Mouse (Mus musculus) liver, embryonic 12.5 days (tissue): ENCODE data around the gene Kmt2c. TPM values are rescaled to one million over a fixed set of nuclear protein-coding genes. Genes with fewer than 3 reads are reported as not detected.
"Not testable (repeated sequence)": the region's sequence is repeated elsewhere in the genome, so short reads cannot be mapped to it uniquely, and the experiment has no call there.

Source experiments
- ATAC-seq: fragments of 200-750 bp; cut with Nextera tagmentation; 2 replicates; pipeline ENCODE4 v1.8.0; 2017; ENCODE audit warnings: moderate number of reproducible peaks, mild to moderate bottlenecking, moderate library complexity
- H3K27ac ChIP-seq: fragments of 300-500 bp; sonication (generic); 2 replicates; pipeline ENCODE4 v1.5.1; 2016; ENCODE audit warnings: mild to moderate bottlenecking
- H3K27me3 ChIP-seq: fragments of 300-500 bp; sonication (generic); replicated peaks from 2 replicates; pipeline ENCODE4 v1.6.1; 2016; ENCODE audit warnings: mild to moderate bottlenecking, moderate library complexity
- H3K36me3 ChIP-seq: fragments of 300-500 bp; sonication (generic); 2 replicates; pipeline ENCODE4 v1.6.1; 2016; ENCODE audit warnings: mild to moderate bottlenecking, moderate library complexity
- H3K4me1 ChIP-seq: fragments of 300-500 bp; sonication (generic); 2 replicates; pipeline ENCODE4 v1.6.1; 2016
- H3K4me2 ChIP-seq: fragments of 300-500 bp; sonication (generic); 2 replicates; pipeline ENCODE4 v1.6.1; 2016; ENCODE audit warnings: mild to moderate bottlenecking, moderate library complexity
- H3K4me3 ChIP-seq: fragments of 300-500 bp; sonication (generic); 2 replicates; pipeline ENCODE4 v1.5.1; 2016; ENCODE audit warnings: mild to moderate bottlenecking, moderate library complexity
- H3K9ac ChIP-seq: fragments of 300-500 bp; sonication (generic); 2 replicates; pipeline ENCODE4 v1.6.1; 2016; ENCODE audit warnings: mild to moderate bottlenecking, moderate library complexity
- H3K9me3 ChIP-seq: fragments of 300-500 bp; sonication (generic); replicated peaks from 2 replicates; pipeline ENCODE4 v1.6.1; 2016; ENCODE audit warnings: mild to moderate bottlenecking, moderate library complexity
- WGBS: fragments of 180-500 bp; shearing (Covaris S2); methylation state at CpG from one replicate; pipeline ENCODE4 v1.1.7; 2016; ENCODE audit not compliant: insufficient replicate concordance; 5-methylcytosine and 5-hydroxymethylcytosine counted together
- polyA plus RNA-seq: library from polyadenylated mRNA; unstranded; fragments of >200 nt; fragmentation: Nextera tagmentation; extraction: Ambion mirVana; gene quantifications from 2 replicates; pipeline ENCODE4 v1.2.1, GENCODE M21; 2016

Gene Kmt2c
- polyA plus RNA-seq, 1 experiment from 2014 or later, result 11.6 TPM

- peak overlapping the region; percentile 97 for H3K4me3 ChIP-seq
- ATAC-seq, result no peak
- H3K27ac ChIP-seq, result peak overlapping the region; percentile 100; the same call in 1 of the 2 replicates
Measured at GRCm38 (mm10) chr5:25500686-25501085, 2.1 kb upstream of the Kmt2c start.

DNA sequence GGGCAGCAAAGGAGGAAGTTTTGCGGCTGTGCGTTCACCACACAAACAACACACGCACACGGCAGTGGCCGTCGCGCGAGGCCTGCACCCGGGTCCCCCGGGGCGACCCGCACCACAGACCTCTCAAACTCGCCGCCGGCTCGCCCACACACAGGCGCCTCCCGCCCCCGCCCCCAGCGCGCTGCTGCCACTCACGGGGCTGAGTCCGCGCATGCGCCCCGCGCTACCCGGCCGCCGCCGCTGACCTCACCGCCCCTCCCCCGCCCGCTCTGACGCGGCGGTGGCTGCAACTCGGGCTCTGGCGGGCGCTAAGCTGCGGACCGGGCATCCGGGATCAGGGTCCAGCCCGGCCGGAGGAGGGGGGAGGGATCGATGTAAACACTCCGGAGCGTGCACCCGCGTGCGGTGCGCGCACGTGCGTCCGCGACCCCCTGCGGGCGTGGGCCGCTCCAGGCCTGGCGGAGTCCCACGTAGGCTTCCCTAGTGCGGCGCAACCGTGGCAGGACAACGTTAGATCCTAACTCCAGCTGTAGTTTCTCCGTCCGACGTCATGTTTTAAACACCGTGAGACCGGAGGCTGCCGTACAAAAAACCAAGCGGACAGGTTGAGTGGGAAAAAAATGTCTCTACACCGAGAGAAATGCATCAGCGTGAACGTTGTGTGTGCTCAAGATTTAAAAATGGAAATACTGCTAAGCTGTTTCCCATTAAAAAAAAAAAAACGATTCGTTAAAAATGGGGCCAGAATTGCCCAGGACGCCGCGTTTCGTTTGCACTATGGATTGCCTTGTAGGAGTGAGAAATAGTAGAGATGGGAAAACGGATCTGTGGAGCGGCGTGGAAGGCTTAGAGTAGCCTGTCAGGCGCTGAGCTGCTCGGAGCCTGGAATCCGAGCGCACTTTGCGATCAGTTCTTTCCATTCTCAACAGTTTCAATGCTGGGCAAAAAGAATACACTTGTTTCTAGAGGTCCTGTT lies 1.1 kb upstream of the Kmt2c start:
- peak overlapping the region; percentile 93 for H3K9ac ChIP-seq
- H3K27ac ChIP-seq, result peak overlapping the region; percentile 100
- ATAC-seq, result peak; percentile 78
- H3K27me3 ChIP-seq, result no peaks in the 10 kb centered on the region
- H3K36me3 ChIP-seq, result no peaks in the 10 kb centered on the region
- WGBS, result under 1% methylated on average over 81 of the region's 90 CpGs
- H3K4me3 ChIP-seq, result peak overlapping the region; percentile 97
- no peaks in the 10 kb centered on the region for H3K9me3 ChIP-seq
- H3K4me1 ChIP-seq, result peaks cover 29% of the 10 kb centered on the region
- peak overlapping the region; percentile 96 for H3K4me2 ChIP-seq

More at GRCm38 (mm10) chr5:25500686-25501085, 2.1 kb upstream of the Kmt2c start:
- peaks cover 26% of the 10 kb centered on the region for H3K4me1 ChIP-seq
- H3K27me3 ChIP-seq, result no peaks in the 10 kb centered on the region
- 70% methylated on average over 7 of the region's 7 CpGs for WGBS
- H3K9me3 ChIP-seq, result no peaks in the 10 kb centered on the region
- peak overlapping the region; percentile 93; the same call in 1 of the 2 replicates for H3K9ac ChIP-seq
- peak overlapping the region; percentile 96 for H3K4me2 ChIP-seq
- no peaks in the 10 kb centered on the region for H3K36me3 ChIP-seq

DNA sequence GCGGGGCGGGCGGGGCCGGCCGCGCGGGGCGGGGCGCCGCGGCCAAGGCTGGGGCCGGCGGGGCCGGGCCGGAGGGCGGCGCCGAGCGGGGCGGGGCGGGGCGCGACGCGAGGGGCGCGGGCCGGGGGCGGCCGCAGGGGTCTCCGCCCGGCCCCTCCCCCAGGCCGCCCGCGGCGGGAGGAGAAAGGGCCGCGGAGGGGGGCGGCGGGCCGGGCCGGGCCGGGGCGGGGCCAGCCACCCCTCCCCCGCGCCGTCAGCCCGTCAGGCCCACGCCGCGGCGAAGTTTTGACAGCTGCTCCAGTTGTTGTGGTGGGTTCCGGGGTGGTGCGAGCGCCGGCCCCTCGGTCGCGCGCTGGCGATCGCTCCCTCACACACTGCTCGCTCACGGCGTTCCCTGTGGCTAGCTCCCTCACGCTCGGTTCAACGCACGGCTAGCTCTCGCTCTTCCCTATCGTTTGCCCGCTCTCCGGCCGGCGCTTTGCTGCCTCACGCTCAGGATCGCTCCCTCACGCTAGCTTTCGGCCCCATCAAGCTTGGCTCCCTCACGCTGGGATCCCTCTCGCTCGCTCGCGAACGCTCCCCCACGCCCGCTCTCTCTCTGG lies 339 bp upstream of the Kmt2c start:
- H3K27me3 ChIP-seq, result no peaks in the 10 kb centered on the region
- H3K27ac ChIP-seq, result peak overlapping the region; percentile 100
- H3K4me1 ChIP-seq, result peaks cover 35% of the 10 kb centered on the region
- H3K36me3 ChIP-seq, result no peaks in the 10 kb centered on the region
- WGBS, result under 1% methylated on average over 42 of the region's 87 CpGs
- H3K9me3 ChIP-seq, result no peaks in the 10 kb centered on the region
- H3K9ac ChIP-seq, result peak overlapping the region; percentile 93
- H3K4me2 ChIP-seq, result peak overlapping the region; percentile 96
- ATAC-seq, result peak; percentile 73
- H3K4me3 ChIP-seq, result peak overlapping the region; percentile 97

DNA sequence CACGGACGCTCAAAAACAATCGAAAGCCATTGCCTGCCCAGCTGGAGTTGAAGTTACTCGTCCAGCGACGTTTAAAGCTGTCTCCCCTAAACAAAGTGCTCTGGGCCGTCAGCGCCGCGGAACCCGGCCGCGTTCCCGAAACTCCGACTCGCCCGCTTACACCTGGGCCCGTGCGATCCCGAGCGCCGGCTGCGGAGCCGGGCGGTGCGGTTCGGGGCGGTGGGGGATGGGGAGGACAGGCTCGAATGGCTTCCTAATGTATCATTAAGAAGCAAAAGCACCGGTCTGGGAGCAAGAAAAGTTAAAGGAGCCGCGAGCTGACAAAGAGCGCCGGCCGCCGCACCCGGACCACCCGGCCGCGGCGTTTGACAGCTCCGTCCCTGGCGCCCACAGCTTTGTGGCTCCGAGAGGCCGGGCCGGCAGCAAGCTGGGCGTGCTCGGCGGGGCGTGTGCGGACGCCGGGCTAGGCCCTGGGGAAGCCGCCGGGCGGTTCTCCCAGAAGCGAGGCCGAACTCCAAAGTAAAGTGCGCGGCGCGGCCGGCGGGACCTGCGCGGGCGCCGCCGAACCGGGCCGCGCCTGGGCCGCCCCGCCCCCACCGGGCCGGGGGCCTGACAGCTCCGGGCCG lies 750 bp downstream of the Kmt2c start:
- peaks cover 43% of the 10 kb centered on the region for H3K4me1 ChIP-seq
- peak overlapping the region; percentile 97 for H3K27ac ChIP-seq
- peak overlapping the region; percentile 86 for H3K4me2 ChIP-seq
- no peaks in the 10 kb centered on the region for H3K36me3 ChIP-seq
- H3K27me3 ChIP-seq, result no peaks in the 10 kb centered on the region
- H3K9ac ChIP-seq, result peak overlapping the region; percentile 97
- ATAC-seq, result peak; percentile 66
- no peaks in the 10 kb centered on the region for H3K9me3 ChIP-seq
- under 1% methylated on average over 72 of the region's 78 CpGs for WGBS
- H3K4me3 ChIP-seq, result peak overlapping the region; percentile 97

GRCm38 (mm10) chr5:25497369-25497719 lies 1.2 kb downstream of the Kmt2c start:
- H3K36me3 ChIP-seq, result no peaks in the 10 kb centered on the region
- H3K4me3 ChIP-seq, result peak overlapping the region; percentile 97
- peak overlapping the region; percentile 97 for H3K9ac ChIP-seq
- H3K27me3 ChIP-seq, result no peaks in the 10 kb centered on the region
- no peaks in the 10 kb centered on the region for H3K9me3 ChIP-seq
- no peak for ATAC-seq
- WGBS, result 2% methylated on average over 10 of the region's 10 CpGs
- H3K4me1 ChIP-seq, result peaks cover 43% of the 10 kb centered on the region
- H3K27ac ChIP-seq, result peak overlapping the region; percentile 97
- peak overlapping the region; percentile 86 for H3K4me2 ChIP-seq

GRCm38 (mm10) chr5:25496652-25497051 lies 1.9 kb downstream of the Kmt2c start:
- WGBS, result 32% methylated on average over 2 of the region's 2 CpGs
- Histone ChIP-seq H3K27ac (peak overlapping the region; percentile 97; the same call in 1 of the 2 replicates), H3K9me3 (no peaks in the 10 kb centered on the region), H3K4me3 (peak overlapping the region; percentile 97), H3K27me3 (no peaks in the 10 kb centered on the region), H3K4me2 (peak overlapping the region; percentile 86), H3K36me3 (no peaks in the 10 kb centered on the region), H3K9ac (peak overlapping the region; percentile 97), H3K4me1 (peaks cover 48% of the 10 kb centered on the region)
- ATAC-seq, result no peak

DNA sequence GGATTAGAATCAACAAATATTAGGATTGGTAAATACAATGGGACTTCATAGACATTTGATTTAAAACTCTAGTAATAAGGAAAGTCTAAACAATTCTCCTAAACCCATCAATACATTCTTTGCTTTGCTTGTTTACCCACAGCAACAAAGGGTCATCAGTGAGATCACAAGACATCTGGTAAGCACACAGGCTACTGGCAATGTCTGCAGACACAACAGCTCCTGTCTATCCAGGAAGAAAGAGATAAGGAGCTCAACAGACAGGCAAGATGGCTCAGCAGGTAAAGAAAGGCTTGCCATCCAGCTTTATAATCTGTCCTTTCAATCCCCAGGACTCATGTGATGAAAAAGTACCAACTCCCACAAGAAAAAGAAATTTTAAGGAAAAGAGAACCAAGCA lies 19.7 kb downstream of the Kmt2c start:
- Histone ChIP-seq H3K4me2 (no peak overlapping the region), H3K27me3 (no peaks in the 10 kb centered on the region), H3K9me3 (no peaks in the 10 kb centered on the region), H3K4me1 (peaks cover 46% of the 10 kb centered on the region), H3K27ac (no peak overlapping the region), H3K9ac (no peak overlapping the region), H3K36me3 (no peaks in the 10 kb centered on the region), H3K4me3 (no peak overlapping the region)
- peak; percentile 61; the same call in 1 of the 2 replicates for ATAC-seq

- H3K36me3 ChIP-seq, result no peaks in the 10 kb centered on the region
- no peak overlapping the region for H3K27ac ChIP-seq
- no peak overlapping the region for H3K4me2 ChIP-seq
- 0 out of 2 replicates have a peak, but pooled peaks have one; percentile 27 for ATAC-seq
- no peak overlapping the region for H3K4me3 ChIP-seq
- no peaks in the 10 kb centered on the region for H3K9me3 ChIP-seq
- H3K27me3 ChIP-seq, result no peaks in the 10 kb centered on the region
- peaks cover 59% of the 10 kb centered on the region for H3K4me1 ChIP-seq
- H3K9ac ChIP-seq, result no peak overlapping the region
- WGBS, result 52% methylated on average over 2 of the region's 2 CpGs
Measured at GRCm38 (mm10) chr5:25475789-25476188, 22.8 kb downstream of the Kmt2c start.

- peak overlapping the region; percentile 28; the same call in 1 of the 2 replicates for H3K4me3 ChIP-seq
- peak overlapping the region; percentile 42 for H3K4me2 ChIP-seq
- 0 out of 2 replicates have a peak overlapping the region, but pooled peaks have one; percentile 46 for H3K9ac ChIP-seq
- no peaks in the 10 kb centered on the region for H3K27me3 ChIP-seq
- peaks cover 37% of the 10 kb centered on the region for H3K4me1 ChIP-seq
- 14% methylated on average over 6 of the region's 6 CpGs for WGBS
- H3K27ac ChIP-seq, result no peak overlapping the region
- no peaks in the 10 kb centered on the region for H3K9me3 ChIP-seq
- no peaks in the 10 kb centered on the region for H3K36me3 ChIP-seq
- no peak for ATAC-seq
Measured at GRCm38 (mm10) chr5:25472070-25472469, 26.5 kb downstream of the Kmt2c start.

DNA sequence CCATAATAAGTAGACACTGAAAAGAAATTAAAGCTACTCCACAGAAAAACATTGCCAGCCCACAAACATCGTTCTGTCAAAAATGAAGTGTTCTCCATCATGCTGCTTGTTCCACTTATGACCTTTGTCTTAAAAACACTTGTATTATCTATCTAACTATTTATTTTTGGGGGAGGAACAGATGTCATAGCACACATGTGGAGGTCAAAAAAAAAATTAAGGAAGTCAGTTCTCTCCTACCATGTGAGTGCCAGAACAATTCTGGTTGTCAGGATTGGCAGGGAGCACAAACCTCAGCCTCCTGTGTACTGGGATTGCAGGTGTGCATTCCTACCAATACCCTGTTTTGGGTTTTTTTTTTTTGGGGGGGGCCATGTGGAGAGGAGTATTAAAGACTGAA lies 36.6 kb downstream of the Kmt2c start:
- Histone ChIP-seq H3K36me3 (0 out of 2 replicates have a peak, but pooled peaks cover 5% of the 10 kb centered on the region), H3K27ac (no peak overlapping the region), H3K9me3 (no peaks in the 10 kb centered on the region), H3K4me2 (no peak overlapping the region), H3K4me3 (no peak overlapping the region), H3K27me3 (no peaks in the 10 kb centered on the region), H3K4me1 (peaks cover 3% of the 10 kb centered on the region; the same call in 1 of the 2 replicates), H3K9ac (no peak overlapping the region)
- ATAC-seq, result no peak
- 90% methylated on average over 1 of the region's 1 CpGs for WGBS

DNA sequence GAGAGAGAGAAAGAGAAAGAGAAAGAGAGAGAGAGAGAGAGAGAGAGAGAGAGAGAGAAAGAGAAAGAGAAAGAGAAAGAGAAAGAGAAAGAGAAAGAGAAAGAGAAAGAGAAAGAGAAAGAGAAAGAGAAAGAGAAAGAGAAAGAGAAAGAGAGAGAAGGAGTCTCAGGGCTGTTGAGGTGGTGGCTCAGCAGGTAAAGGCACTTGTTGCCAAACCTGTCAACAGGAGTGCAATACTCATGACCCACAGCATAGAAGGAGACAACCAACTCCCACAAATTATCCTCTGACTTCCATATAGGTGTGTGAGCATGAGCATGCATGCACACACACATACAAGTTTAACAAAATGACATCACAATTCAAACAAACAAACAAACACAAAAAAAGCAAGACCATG lies 43.2 kb downstream of the Kmt2c start:
- H3K27ac ChIP-seq, H3K36me3 ChIP-seq, H3K4me2 ChIP-seq, H3K9ac ChIP-seq, H3K9me3 ChIP-seq, ATAC-seq, H3K4me3 ChIP-seq, H3K27me3 ChIP-seq: not testable (repeated sequence)
- H3K4me1 ChIP-seq, result peaks cover 23% of the 10 kb centered on the region

DNA sequence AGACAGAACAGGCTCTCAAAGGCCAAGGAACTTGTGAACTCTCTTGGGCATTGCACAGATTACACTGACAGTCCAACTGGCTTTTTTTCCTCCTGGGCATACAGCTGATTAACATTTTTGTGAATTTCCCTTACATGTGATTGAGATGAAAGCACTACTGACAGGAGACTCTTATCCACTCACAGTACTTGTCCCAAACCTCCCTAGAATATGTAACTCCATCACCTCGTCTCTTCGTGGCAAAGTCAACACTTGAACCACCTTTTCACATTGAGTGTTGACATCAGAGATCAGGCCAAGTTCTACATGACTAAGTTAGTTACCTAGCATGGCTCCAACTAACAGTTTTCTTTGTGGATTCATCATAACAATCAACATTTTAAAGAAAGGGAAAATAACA lies 45.9 kb downstream of the Kmt2c start:
- no peak for ATAC-seq
- H3K4me3 ChIP-seq, result no peak overlapping the region
- 83% methylated on average over 2 of the region's 2 CpGs for WGBS
- H3K4me2 ChIP-seq, result no peak overlapping the region
- no peak overlapping the region for H3K9ac ChIP-seq
- H3K27me3 ChIP-seq, result no peaks in the 10 kb centered on the region
- H3K9me3 ChIP-seq, result no peaks in the 10 kb centered on the region
- peaks cover 37% of the 10 kb centered on the region for H3K4me1 ChIP-seq
- no peak overlapping the region for H3K27ac ChIP-seq
- H3K36me3 ChIP-seq, result no peaks in the 10 kb centered on the region
